18 mouse cellular contexts compared by ENCODE assay signal in genomic region chr2:170648542-170648941, GRCm38 (mm10). TPM values are rescaled to one million over a fixed set of nuclear protein-coding genes. Genes with fewer than 3 reads are reported as not detected.
A peak's percentile ranks its signal among the peaks of the same experiment; 100 is the strongest.
DNase-seq lines count a peak whose midpoint lies in the region; ATAC-seq and TF ChIP-seq lines count a peak whose summit lies in the region.
"Had no signal": no experiment of that assay in that cellular context is flagged by ENCODE, and none has a peak within 500 bp of the region (broad histone marks: within the 10 kb centered on the region; RNA-seq: fewer than 3 reads in every experiment).

No protein-coding gene starts in this region.

- H3K27ac ChIP-seq in lung, embryonic 15.5 days = no peak overlapping the region
- H3K27ac ChIP-seq in left cerebral cortex, adult 2 months = no peak overlapping the region
- H3K27ac ChIP-seq: hindbrain, embryonic 13.5 days; kidney, embryonic 15.5 days; limb, embryonic 12.5 days; macrophage had no signal

- no peaks in the 10 kb centered on the region for H3K27me3 ChIP-seq in lung, embryonic 15.5 days
- H3K27me3 ChIP-seq: hindbrain, embryonic 13.5 days; kidney, embryonic 15.5 days; limb, embryonic 12.5 days had no signal

- TF ChIP-seq POLR2A in lung, adult 2 months (IDR thresholded peaks at IDR 0.05; ENCODE audit: borderline replicate concordance, extremely low read depth, low read depth, low read length) = no peak

- 39% methylated on average over 11 of the region's 11 CpGs for WGBS in lung, embryonic 15.5 days
- 50% methylated on average over 11 of the region's 11 CpGs for WGBS in lung, adult 2 months

- no peak for TF ChIP-seq CTCF in lung, adult 2 months (IDR thresholded peaks at IDR 0.05; ENCODE audit: insufficient read depth, low read length)
- TF ChIP-seq CTCF in left cerebral cortex, adult 2 months (IDR thresholded peaks at IDR 0.05) = no peak

- H3K9me3 ChIP-seq in lung, embryonic 15.5 days = no peaks in the 10 kb centered on the region
- H3K9me3 ChIP-seq: hindbrain, embryonic 13.5 days; kidney, embryonic 15.5 days had no signal

- DNase-seq in adrenal gland, postnatal 10 days = peak; percentile 5
- no peak for DNase-seq in adrenal gland, postnatal 14 days
- no peak for DNase-seq in lung, adult 2 months
- peak; percentile 43 to 56 for DNase-seq in left cerebral cortex, adult 2 months (ENCODE audit: extremely low spot score in 1 of 2, low spot score in 2 of 2)
- peak; percentile 41 for DNase-seq in right cerebral cortex, postnatal 25 days
- no peak for DNase-seq in Muller cell, postnatal 12 days (ENCODE audit: inconsistent ontology term)
- no peak for DNase-seq in liver
- DNase-seq: adrenal gland, postnatal 36 days; cerebellum, adult 11-12 months; embryo, embryonic 11 days; gastrocnemius, postnatal 25 days had no signal

- peaks cover 5% of the 10 kb centered on the region; the same call in 1 of the 2 replicates for H3K4me1 ChIP-seq in lung, embryonic 15.5 days
- no peaks in the 10 kb centered on the region for H3K4me1 ChIP-seq in lung, adult 2 months (ENCODE audit: control insufficient read depth, insufficient read depth, low read length)
- H3K4me1 ChIP-seq: limb, embryonic 12.5 days had no signal

- H3K4me2 ChIP-seq in lung, embryonic 15.5 days = peak overlapping the region; percentile 26; the same call in 1 of the 2 replicates
- H3K4me2 ChIP-seq: hindbrain, embryonic 13.5 days; kidney, embryonic 15.5 days; limb, embryonic 12.5 days had no signal

- no peak for ATAC-seq in lung, embryonic 15.5 days (ENCODE audit: borderline replicate concordance, extremely low read depth, low FRiP score, low TSS enrichment)

- no peak overlapping the region for H3K4me3 ChIP-seq in lung, embryonic 15.5 days
- H3K4me3 ChIP-seq in lung, adult 2 months (replicated peaks; ENCODE audit: extremely low read depth, low read depth, low read length) = no peak overlapping the region
- H3K4me3 ChIP-seq in left cerebral cortex, adult 2 months = no peak overlapping the region
- H3K4me3 ChIP-seq: hindbrain, embryonic 13.5 days; kidney, embryonic 15.5 days; limb, embryonic 12.5 days had no signal

- no peak overlapping the region for H3K9ac ChIP-seq in lung, embryonic 15.5 days
- H3K9ac ChIP-seq: hindbrain, embryonic 13.5 days; kidney, embryonic 15.5 days; limb, embryonic 12.5 days had no signal

- H3K36me3 ChIP-seq in lung, embryonic 15.5 days = no peaks in the 10 kb centered on the region
- H3K36me3 ChIP-seq: hindbrain, embryonic 13.5 days; kidney, embryonic 15.5 days; limb, embryonic 12.5 days had no signal

- intact Hi-C loops in left cerebral cortex, adult 2 months (cut with DNase I) = loop anchor here (5.0 kb wide), 1 partner anchor 84 kb away; the partner anchor contains the start of gene Dok5

RNA-seq across cellular contexts. Expression of gene 4930470P17Rik, which starts 46.7 kb away (rescaled TPM):
- total RNA-seq in adrenal gland, postnatal 10 days (2021) = not detected
- not detected in 2 replicates for total RNA-seq in adrenal gland, postnatal 14 days (2021)
- polyA plus RNA-seq in lung, embryonic 15.5 days (2015; fragmentation: Nextera tagmentation; extraction: Ambion mirVana) = not detected in 2 replicates
- not detected in 2 replicates for polyA plus RNA-seq in lung, adult 2 months (2012; rRNA removed)
- total RNA-seq in left cerebral cortex, adult 2 months (2021) = not detected
- total RNA-seq: adrenal gland, postnatal 36 days; gastrocnemius, postnatal 25 days; monocyte, adult 5-6 weeks had no signal
- polyA plus RNA-seq: heart, embryonic 14.5 days; hindbrain, embryonic 13.5 days; kidney, embryonic 15.5 days; limb, embryonic 12.5 days; macrophage had no signal

Comparison
In these comparisons a context has a peak if more than half of its experiments do, and no peak if none do; other contexts are left out.
1. DNase-seq: peak in adrenal gland, postnatal 10 days (single experiment), left cerebral cortex, adult 2 months (2 of 2) and right cerebral cortex, postnatal 25 days (single experiment); none in adrenal gland, postnatal 14 days (single experiment), lung, adult 2 months (single experiment), Muller cell, postnatal 12 days (single experiment) and liver (single experiment).